Mouse (Mus musculus): ENCODE results near the gene Mospd1.

Gene Mospd1

DNA sequence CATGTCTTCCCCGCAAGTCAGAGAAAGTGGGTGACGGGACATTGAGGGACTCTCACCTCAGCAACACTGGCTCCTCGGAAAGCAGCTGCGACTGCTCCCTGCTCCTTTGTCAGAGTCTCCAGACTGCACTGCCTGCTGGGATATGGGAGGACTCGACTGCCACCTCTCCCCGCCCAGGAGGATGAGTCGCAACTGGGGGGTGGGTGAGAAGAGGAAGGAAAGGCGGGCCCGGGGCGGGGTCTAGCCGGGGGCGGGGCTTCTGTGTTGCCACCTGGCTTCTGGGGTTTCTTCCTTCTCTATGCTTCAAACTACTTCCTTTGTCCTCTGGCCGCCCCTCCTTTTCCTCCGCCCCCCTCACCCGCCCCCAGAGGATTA is at the start of gene Mospd1:
Gene Mospd1 (minus strand): TSS at position 137 of the 375 bp plus-strand sequence.
- DNase-seq = peak; percentile 90 to 92

DNA sequence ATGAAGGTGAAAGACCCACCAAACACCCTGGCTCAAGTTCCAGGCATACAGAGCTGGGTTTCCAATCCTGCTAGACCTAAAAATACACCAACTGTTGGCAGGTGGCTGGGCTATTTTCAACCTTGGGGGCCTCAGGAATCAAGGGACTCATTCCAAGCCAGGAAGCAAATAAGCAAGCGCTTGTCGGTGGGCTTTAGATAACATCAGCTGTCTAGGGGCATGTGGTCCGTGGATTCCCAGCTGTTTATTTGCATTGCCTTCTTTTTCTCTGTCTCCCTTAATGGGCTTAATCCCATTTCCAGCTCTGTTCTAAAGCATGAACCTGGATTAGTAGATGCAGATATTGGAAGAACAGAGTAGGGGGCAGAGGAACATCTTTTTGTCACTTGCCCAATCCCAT is 16.1 kb upstream of the Mospd1 start:
- DNase-seq = no peak

DNA sequence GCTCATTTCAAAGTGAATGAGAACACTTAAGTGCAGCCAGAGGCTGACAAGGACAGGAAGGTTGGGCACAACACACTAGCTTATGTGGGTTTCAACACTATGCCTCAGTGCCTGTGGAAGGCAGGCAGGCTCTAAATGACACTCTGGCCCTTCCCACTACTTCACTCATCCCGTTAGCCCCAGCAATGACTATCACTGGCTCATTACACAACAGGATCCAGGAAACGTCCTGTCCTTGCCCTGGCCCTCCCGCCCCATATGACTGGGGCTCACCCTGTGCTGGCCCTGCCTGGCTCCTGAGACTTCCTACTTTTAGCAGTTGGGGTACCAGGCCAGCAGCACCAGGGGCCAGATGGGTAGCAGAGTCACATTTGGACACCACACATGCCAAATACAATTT is 12.8 kb upstream of the Mospd1 start:
- DNase-seq = peak; percentile 2 to 5

DNA sequence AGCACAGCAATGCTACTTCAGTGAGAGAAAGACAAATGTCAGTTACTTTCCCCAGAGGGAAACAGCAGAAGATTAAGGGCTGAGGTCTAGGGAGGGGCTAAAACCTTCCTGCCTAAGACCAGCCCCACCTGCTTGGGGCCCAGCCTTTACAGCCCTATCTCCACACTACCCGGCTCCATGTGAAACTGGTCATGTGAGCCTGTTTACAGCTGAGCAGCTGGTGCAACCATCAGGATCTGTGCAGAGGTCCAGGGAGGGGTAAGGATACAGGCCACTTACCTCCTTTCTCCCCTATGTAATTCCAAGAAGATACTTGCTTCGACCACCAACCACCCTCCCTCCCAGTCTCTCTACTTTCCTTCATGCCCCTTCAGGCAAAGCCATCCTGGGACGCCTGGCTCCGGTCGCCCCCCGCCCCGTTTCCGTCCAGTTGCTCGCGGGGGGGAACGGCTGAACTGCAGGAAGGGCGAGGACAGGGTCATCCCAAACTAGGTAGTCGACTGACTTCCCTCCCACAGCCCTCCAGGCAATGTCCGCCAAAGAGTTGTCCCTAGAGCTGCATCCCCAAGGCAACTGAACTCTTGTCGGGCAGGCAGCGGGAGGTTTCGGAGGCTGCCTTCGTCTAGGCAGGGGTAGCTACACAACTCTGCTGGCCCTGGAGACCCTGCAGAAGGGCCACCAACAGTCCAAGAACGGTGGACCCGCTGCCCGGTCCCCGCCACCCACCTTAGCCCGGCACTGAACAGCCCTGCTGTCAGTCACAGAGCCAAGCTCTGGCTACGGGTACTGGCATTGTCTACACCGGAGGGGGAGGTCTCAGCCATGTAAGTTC is 552 bp downstream of the Mospd1 start:
- peak; percentile 12 to 23 for DNase-seq

DNA sequence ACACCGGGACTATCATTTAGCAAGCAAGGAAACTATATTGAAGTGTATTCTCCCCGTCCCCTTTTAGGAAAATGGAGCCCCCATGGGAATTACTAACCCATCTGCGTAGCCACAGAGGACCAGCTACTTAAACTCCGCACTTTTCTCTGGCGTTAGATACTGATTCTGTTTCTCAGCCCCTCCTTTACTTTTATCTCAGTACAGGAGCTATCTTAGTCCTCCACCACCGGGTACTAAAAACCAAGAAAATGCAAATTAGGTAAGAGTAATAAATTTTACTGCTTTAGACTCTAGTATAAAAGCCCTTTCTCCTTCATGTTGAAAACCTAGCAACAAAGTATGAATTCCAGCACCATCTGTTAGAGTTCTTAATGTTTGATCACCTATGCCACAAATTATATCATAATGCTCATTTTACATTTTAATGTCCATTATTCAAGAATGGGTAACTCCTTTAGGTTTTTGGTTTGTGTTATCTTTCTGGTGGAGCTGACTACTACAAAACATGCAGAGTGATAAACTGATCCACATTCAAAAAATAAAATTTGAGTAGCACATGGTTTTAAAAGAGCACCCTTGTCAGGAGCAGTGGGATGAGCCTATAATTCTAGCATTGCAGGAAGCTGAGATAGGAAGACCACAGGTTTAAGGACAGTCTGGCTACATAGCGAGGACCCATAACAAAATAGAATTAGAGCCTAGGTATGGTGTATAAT is 5.5 kb downstream of the Mospd1 start:
- DNase-seq = no peak

DNA sequence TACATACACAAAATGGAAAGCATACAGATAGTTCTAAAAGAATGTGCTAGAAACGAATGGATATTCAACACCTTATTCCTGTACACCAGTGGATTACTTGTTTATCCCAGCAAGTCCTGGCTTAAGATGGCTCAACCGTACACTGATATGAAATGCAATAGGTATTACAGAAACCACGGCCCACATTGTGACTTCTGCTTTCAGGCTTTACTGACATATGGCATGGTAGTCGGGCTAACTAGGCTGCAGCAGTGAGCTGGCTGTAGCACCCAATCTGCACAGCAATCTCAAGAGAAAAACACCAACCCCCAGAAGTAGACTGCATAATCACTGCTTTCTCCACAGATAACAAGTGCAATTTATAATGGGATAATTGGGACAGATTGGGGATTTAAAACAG is 21.9 kb downstream of the Mospd1 start:
- DNase-seq = no peak

DNA sequence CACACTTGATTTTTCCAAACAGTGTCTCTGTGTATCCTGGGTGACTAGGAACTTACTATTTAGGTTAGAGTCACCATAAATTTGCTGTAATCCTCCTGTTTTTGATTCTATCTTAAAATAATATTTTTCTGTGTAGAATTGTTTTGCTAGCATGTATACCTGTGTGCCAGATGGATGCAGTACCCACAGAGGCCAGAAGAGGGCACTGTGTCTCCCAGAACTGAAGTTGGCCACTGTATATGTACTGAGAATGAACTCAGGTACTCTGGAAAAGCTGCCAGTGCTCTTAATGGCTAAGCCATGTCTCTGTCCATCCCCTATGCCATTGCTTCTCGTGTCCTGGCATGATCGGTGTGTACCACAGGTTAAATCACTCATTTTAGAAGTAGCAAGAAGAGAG is 28.8 kb downstream of the Mospd1 start:
- peak; percentile 27 to 42 for DNase-seq

DNA sequence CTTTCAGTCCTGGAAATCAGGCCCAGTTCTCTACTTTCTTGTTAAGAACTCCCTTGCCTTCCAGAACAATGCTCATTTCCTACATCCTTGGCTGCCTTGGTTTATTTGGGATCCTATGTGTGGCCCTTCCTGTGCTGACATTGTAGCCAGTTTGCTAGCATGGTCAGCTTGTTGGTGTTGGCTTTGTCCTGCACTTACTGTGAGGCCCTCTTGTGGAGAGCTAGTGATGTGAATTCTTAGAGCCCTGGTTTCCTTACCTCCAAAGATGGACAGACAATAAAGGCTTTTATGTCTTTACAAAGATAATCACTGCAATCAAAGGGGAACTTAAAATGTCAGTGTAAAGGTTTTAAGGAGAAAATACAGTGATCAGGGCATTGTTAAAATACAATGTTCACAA is 32.9 kb downstream of the Mospd1 start:
- no peak for DNase-seq

DNA sequence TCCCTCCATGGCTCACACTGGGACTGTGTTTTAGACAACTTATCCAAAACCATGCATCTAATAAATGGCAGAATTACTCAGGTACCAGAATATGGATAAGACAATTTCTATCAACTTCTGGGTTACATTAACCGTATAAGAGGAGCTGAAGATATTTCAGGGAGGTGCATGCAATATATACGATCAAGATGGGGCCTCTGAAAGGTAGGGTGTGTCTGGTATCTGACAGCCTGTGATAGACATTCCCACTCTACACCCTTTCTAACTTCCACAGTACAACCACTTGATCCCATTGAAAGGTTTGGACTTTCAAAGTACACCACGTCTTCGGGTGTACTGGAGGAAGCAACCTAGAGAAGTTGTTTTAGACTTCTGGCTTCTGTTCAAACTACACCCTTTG is 39.9 kb downstream of the Mospd1 start:
- DNase-seq = no peak

DNA sequence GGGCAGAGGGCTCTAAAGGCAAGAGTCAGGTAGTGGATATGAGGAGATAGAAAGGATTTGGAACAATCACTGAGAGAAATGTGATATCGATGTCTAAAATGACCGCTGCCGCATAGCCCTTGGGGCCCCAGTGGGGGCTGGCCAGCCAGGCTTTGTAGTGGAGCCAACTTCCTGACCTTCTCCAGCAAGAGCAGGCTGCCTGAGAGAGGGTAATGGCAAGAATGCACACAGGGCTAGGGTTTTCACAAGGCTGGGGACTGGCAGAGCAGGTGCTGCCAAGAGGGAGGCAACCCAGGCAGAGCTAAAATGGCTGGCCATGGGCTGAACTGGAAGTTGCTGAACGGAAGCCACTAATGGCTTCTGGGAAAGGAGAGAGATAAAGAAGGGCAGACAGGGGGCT is 49.2 kb downstream of the Mospd1 start:
- no peak for DNase-seq

DNA sequence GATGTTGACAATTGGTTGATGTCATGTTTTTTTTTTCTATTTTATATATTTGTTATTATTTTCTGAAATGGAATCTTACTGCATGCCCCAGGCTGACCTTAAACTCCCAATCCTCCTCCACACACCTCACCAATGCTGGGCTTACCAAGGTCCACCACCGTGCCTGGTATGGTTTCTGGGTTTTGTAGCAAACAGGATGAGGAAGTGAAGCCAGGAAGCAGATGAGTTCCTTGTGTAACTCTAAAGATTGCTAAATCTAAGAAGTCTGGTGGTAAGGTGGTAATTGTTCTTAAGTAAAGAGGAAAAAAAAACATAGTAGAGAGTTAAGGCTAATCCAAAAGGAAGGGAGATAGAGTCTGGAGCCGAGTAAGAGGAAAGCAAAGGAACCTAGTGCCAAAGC is 49.7 kb downstream of the Mospd1 start:
- DNase-seq = no peak

Measured in lung, adult 18-20 months (tissue).